Mouse (Mus musculus) E14TG2a.4 (cell line): ENCODE data around the gene Ndufab1.

Experiments used
- CTCF ChIP-seq: conservative IDR thresholded peaks from 2 replicates; pipeline ENCODE4 v1.5.1; 2014; ENCODE audit warnings: low read length
- NANOG ChIP-seq: IDR thresholded peaks from 2 replicates; pipeline ENCODE4 v1.6.1; 2014; ENCODE audit warnings: borderline replicate concordance, low read length, mixed read lengths
- POU5F1 ChIP-seq: IDR thresholded peaks from 2 replicates; pipeline ENCODE4 v1.6.1; 2014; ENCODE audit warnings: low read length, borderline replicate concordance

GRCm38 (mm10) chr7:122066102-122066944 is 35.4 kb downstream of the Ndufab1 start:
- TF ChIP-seq CTCF: no peak
- TF ChIP-seq NANOG: no peak
- no peak for TF ChIP-seq POU5F1
